ENCODE assay signal across 10 mouse cellular contexts in the genomic region with DNA sequence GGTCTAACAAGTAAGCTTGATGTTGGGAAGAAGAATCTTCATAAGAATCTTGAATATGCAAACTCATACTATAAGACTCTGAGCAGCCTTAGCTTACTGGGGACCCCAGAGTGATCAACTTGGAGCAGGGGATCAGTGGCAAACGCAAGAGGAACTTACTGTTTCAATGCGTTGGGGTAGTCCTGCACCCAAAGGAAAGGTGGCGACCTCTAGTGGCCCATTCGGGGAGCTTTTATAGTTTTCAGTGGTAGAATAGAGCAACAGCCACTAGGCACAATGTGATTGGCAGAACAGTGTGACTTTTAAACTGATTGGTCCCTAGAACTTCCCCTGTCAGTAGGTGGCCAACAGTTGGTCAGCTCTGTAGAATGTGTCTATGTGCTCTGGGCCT.
DNase-seq lines count a peak whose midpoint lies in the region; TF ChIP-seq lines count a peak whose summit lies in the region.
"Had no signal": no experiment of that assay in that cellular context is flagged by ENCODE, and none has a peak within 500 bp of the region (broad histone marks: within the 10 kb centered on the region; RNA-seq: fewer than 3 reads in every experiment).

No protein-coding gene starts in this region.

- peak; percentile 3 for DNase-seq in cerebellum, adult 9-11 months
- no peak for DNase-seq in cerebellum, adult 18-20 months
- DNase-seq in left cerebral cortex, adult 2 months (ENCODE audit: extremely low spot score in 1 of 2, low spot score in 2 of 2), result no peak
- DNase-seq in left cerebral cortex, postnatal 36 days (ENCODE audit: low spot score in 2 of 2), result no peak
- peak; percentile 22 for DNase-seq in adrenal gland, postnatal 10 days
- peak; percentile 33 for DNase-seq in limb, embryonic 10.5 days (ENCODE audit: low spot score)
- DNase-seq in heart, postnatal 36 days, result no peak
- DNase-seq in thymus, postnatal 0 days (ENCODE audit: low spot score), result no peak
- DNase-seq: heart, postnatal 4 days had no signal

- H3K27ac ChIP-seq in left cerebral cortex, adult 2 months, result no peak overlapping the region
- no peak overlapping the region for H3K27ac ChIP-seq in limb, embryonic 10.5 days
- H3K27ac ChIP-seq: liver, embryonic 15.5 days had no signal

- intact Hi-C loops in left cerebral cortex, adult 2 months (cut with DNase I), result no loop called here
- intact Hi-C loops in left cerebral cortex, postnatal 36 days (cut with DNase I), result no loop called here
- intact Hi-C loops in heart, postnatal 36 days (cut with DNase I), result no loop called here

- no peaks in the 10 kb centered on the region for H3K4me1 ChIP-seq in limb, embryonic 10.5 days
- H3K4me1 ChIP-seq: liver, embryonic 15.5 days had no signal

- 44% methylated on average over 4 of the region's 4 CpGs for WGBS in limb, embryonic 10.5 days

- no peaks in the 10 kb centered on the region for H3K27me3 ChIP-seq in limb, embryonic 10.5 days (ENCODE audit: low read depth, poor library complexity, severe bottlenecking)
- H3K27me3 ChIP-seq: liver, embryonic 15.5 days had no signal

- no peak overlapping the region for H3K4me3 ChIP-seq in left cerebral cortex, adult 2 months
- no peak overlapping the region for H3K4me3 ChIP-seq in limb, embryonic 10.5 days
- H3K4me3 ChIP-seq: liver, embryonic 15.5 days had no signal

- no peaks in the 10 kb centered on the region for H3K36me3 ChIP-seq in limb, embryonic 10.5 days
- H3K36me3 ChIP-seq: liver, embryonic 15.5 days had no signal

- H3K9me3 ChIP-seq in limb, embryonic 10.5 days (replicated peaks), result no peaks in the 10 kb centered on the region
- H3K9me3 ChIP-seq: liver, embryonic 15.5 days had no signal

- peak; percentile 17 for TF ChIP-seq CTCF in left cerebral cortex, adult 2 months (IDR thresholded peaks at IDR 0.05)

Comparison
In these comparisons a context has a peak if more than half of its experiments do, and no peak if none do; other contexts are left out.
1. DNase-seq: peak in cerebellum, adult 9-11 months (single experiment), adrenal gland, postnatal 10 days (single experiment) and limb, embryonic 10.5 days (single experiment); none in cerebellum, adult 18-20 months (0 of 2), left cerebral cortex, adult 2 months (0 of 2), left cerebral cortex, postnatal 36 days (0 of 2), heart, postnatal 36 days (0 of 2) and thymus, postnatal 0 days (single experiment).